Mouse (Mus musculus) heart, embryonic 11.5 days (tissue): ENCODE data around the gene C130074G19Rik. TPM values are rescaled to one million over a fixed set of nuclear protein-coding genes. Genes with fewer than 3 reads are reported as not detected.

Source experiments
- ATAC-seq: fragments of 200-750 bp; cut with Nextera tagmentation; replicated peaks from 2 replicates; pipeline ENCODE4 v1.8.0; 2017; ENCODE audit warnings: moderate library complexity; ENCODE audit not compliant: insufficient number of reproducible peaks, low FRiP score, low TSS enrichment
- H3K27ac ChIP-seq: fragments of 300-500 bp; sonication (generic); 2 replicates; pipeline ENCODE4 v1.5.1; 2014; ENCODE audit warnings: mild to moderate bottlenecking, low read depth, low read length
- H3K27me3 ChIP-seq: fragments of 300-500 bp; sonication (generic); 2 replicates; pipeline ENCODE4 v1.6.1; 2014; ENCODE audit warnings: mild to moderate bottlenecking, low read length, mixed read lengths; ENCODE audit not compliant: control insufficient read depth, insufficient read depth
- H3K36me3 ChIP-seq: fragments of 300-500 bp; sonication (generic); 2 replicates; pipeline ENCODE4 v1.6.1; 2014; ENCODE audit warnings: mild to moderate bottlenecking, low read length, moderate library complexity, mixed read lengths; ENCODE audit not compliant: control insufficient read depth, insufficient read depth
- H3K4me1 ChIP-seq: fragments of 300-500 bp; sonication (generic); 2 replicates; pipeline ENCODE4 v1.6.1; 2014; ENCODE audit warnings: low read length; ENCODE audit not compliant: control insufficient read depth, insufficient read depth
- H3K4me2 ChIP-seq: fragments of 300-500 bp; sonication (generic); 2 replicates; pipeline ENCODE4 v1.6.1; 2014; ENCODE audit warnings: mild to moderate bottlenecking, moderate library complexity
- H3K4me3 ChIP-seq: fragments of 300-500 bp; sonication (generic); 2 replicates; pipeline ENCODE4 v1.5.1; 2014; ENCODE audit warnings: low read depth, low read length
- H3K9ac ChIP-seq: fragments of 300-500 bp; sonication (generic); 2 replicates; pipeline ENCODE4 v1.6.1; 2014; ENCODE audit warnings: mild to moderate bottlenecking, low read depth, low read length, moderate library complexity
- H3K9me3 ChIP-seq: fragments of 300-500 bp; sonication (generic); replicated peaks from 2 replicates; pipeline ENCODE4 v1.6.1; 2016; ENCODE audit warnings: low read length; ENCODE audit not compliant: control insufficient read depth
- WGBS: fragments of 180-500 bp; shearing (Covaris S2); extraction: QIAGEN DNeasy Blood & Tissue Kit; methylation state at CpG from one replicate; pipeline ENCODE4 v1.1.7; 2014; ENCODE audit not compliant: insufficient replicate concordance; 5-methylcytosine and 5-hydroxymethylcytosine counted together
- polyA plus RNA-seq: library from polyadenylated mRNA; unstranded; fragments of >200 nt; fragmentation: Nextera tagmentation; extraction: Ambion mirVana; gene quantifications from 2 replicates; pipeline ENCODE4 v1.2.1, GENCODE M21; 2014

Gene C130074G19Rik
- polyA plus RNA-seq, 1 experiment from 2014 or later = 0.60 TPM

DNA sequence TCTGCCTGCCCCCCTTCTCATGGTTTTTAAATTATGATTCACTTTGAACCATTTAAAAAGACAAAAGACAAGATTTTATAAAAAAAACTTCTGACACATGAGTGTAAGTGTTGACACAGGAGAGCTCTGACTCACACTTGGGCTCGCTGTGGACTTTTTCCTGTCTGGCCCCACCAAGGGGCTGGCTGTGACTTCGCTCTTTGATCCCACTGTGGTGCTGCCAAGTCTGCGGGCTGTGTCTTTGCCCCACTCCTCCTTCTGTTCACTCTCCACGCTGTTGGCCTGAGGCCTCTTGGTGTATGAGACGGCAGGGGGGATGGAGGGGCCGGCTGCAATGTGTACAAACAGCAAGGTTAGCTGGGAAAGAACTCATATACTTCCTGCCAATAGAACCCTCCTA lies 28.8 kb upstream of the C130074G19Rik start:
- no peak overlapping the region for H3K4me3 ChIP-seq
- no peaks in the 10 kb centered on the region for H3K36me3 ChIP-seq
- no peak for ATAC-seq
- no peak overlapping the region for H3K4me2 ChIP-seq
- no peaks in the 10 kb centered on the region for H3K4me1 ChIP-seq
- H3K9ac ChIP-seq = no peak overlapping the region
- H3K27ac ChIP-seq = no peak overlapping the region
- H3K9me3 ChIP-seq = no peaks in the 10 kb centered on the region
- 73% methylated on average over 6 of the region's 6 CpGs for WGBS
- H3K27me3 ChIP-seq = no peaks in the 10 kb centered on the region

DNA sequence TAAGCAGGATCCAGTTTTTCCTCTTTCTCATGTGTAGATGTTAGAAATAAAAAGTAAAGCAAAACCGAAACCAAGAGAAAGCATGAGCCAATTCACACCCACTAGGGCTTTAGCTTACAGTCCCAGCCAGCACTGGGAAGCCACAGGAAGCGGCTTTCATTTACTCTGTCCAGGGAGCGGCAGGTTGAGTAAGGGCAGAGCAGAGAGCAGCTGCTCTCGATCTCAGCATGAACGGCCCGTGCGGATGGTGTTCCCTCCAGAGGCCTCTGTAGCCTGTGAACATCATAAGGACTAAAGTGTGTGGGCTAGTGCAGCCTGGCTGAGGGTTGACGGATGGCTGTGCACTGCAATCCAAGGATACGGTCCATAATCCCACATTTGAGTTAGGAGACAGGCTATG lies 25.5 kb upstream of the C130074G19Rik start:
- H3K27ac ChIP-seq = no peak overlapping the region
- no peak for ATAC-seq
- no peaks in the 10 kb centered on the region for H3K36me3 ChIP-seq
- H3K4me2 ChIP-seq = no peak overlapping the region
- no peaks in the 10 kb centered on the region for H3K9me3 ChIP-seq
- 78% methylated on average over 9 of the region's 9 CpGs for WGBS
- no peaks in the 10 kb centered on the region for H3K27me3 ChIP-seq
- no peak overlapping the region for H3K4me3 ChIP-seq
- H3K9ac ChIP-seq = no peak overlapping the region
- no peaks in the 10 kb centered on the region for H3K4me1 ChIP-seq

DNA sequence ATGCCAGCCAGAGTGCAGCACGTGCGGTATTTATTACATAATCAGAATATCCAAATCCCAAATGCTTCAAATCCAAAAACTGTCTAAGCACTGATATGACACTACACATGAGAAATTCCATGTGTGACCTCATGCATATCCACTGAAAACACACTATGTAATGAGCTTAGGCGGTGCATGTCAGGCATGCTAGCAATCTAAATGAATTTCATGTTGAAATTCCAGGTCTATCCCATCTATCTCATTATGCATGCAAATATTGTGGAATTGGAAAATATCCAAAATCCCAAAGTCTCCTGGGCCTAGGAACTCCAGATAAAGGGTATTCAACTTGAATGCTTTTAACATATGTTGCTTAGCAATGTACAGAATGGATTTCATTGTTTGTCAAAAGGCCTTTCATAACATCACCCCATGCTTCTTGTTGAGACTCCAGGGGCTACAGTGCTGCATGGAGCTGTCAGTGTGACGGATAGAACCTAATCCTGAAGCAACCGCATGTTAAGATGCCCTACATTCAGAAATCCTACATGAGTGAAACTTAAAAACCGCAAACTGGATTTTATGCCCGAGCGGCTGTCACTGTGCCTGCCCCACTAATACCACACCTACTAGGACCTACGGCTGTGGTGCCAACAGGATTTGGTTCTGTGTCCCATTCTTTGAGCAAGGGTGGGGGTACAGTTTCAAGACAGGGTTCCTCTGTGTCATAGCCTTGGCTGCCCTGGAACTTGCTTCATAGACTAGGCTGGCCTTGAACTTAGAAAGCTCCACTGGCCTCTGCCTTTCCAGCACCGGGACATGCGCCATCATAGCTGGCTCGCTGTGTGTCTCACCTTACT lies 23.1 kb upstream of the C130074G19Rik start:
- Histone ChIP-seq H3K4me3 (no peak overlapping the region), H3K4me1 (no peaks in the 10 kb centered on the region), H3K27me3 (no peaks in the 10 kb centered on the region), H3K4me2 (no peak overlapping the region), H3K9ac (no peak overlapping the region), H3K9me3 (no peaks in the 10 kb centered on the region), H3K36me3 (no peaks in the 10 kb centered on the region), H3K27ac (no peak overlapping the region)
- ATAC-seq = no peak
- 88% methylated on average over 12 of the region's 12 CpGs for WGBS

DNA sequence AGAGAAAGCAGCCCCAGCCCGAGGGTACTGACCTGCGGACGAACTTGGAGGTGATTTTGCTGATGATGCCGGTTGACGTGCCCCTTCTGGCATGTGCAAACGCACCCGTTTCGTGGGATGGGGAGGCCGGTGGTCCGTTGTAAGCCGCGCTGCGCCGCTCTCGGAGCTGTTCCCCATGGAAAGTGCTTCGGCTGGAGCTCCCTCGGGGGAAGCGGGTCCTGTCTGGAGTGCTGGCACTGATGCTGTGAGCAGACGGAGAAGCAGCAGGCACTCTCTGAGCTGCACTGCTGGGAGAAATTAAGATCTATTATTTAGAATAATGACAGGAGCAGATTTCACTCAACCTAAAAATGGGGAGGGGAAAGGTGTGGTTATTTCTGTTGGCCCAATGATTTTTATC lies 22.4 kb upstream of the C130074G19Rik start:
- no peak for ATAC-seq
- Histone ChIP-seq H3K9me3 (no peaks in the 10 kb centered on the region), H3K36me3 (no peaks in the 10 kb centered on the region), H3K9ac (no peak overlapping the region), H3K4me1 (no peaks in the 10 kb centered on the region), H3K4me3 (no peak overlapping the region), H3K4me2 (no peak overlapping the region), H3K27me3 (no peaks in the 10 kb centered on the region), H3K27ac (no peak overlapping the region)
- 76% methylated on average over 19 of the region's 19 CpGs for WGBS

DNA sequence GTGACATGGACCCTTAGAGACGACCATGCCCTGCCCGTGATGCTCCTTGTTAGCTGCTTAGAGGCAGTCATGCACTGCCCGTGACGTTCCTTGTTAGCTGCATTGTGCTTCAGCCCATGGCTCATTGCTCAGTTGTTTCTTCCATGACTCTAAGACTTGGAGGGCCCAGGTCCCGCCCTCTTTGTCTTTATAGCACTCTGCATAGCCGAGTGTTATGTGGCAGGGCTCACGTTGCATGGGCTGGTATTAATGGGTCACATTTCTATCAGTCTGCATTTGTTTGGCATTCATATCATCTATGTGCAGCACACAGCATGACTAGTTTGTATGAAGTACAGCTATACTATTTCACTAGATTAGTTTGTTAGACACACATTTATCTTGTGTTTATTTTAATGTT lies 20.7 kb upstream of the C130074G19Rik start:
- no peaks in the 10 kb centered on the region for H3K4me1 ChIP-seq
- H3K4me2 ChIP-seq = no peak overlapping the region
- WGBS = 74% methylated on average over 7 of the region's 7 CpGs
- H3K9me3 ChIP-seq = no peaks in the 10 kb centered on the region
- no peak overlapping the region for H3K9ac ChIP-seq
- no peak for ATAC-seq
- no peaks in the 10 kb centered on the region for H3K36me3 ChIP-seq
- H3K27ac ChIP-seq = no peak overlapping the region
- H3K4me3 ChIP-seq = no peak overlapping the region
- H3K27me3 ChIP-seq = no peaks in the 10 kb centered on the region

DNA sequence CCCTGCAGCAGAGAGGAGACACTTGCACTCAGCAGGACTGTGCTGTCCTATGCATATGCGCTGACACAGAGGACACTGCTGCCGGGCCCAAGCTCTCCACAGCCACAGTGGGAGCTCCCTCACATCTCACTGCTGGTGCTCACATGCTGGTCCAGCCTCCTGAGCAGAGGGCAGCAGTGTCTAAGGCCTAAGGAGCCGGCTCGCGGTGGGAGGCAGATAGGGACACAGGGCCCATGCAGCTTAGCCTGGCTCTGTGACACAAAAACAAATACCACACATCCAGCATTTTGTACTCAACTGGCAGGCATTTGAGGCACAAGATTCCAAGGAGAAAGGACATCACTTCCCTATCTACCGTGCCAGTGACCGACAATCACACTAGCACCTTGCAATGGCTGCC lies 19.9 kb upstream of the C130074G19Rik start:
- Histone ChIP-seq H3K9me3 (no peaks in the 10 kb centered on the region), H3K27me3 (no peaks in the 10 kb centered on the region), H3K4me2 (no peak overlapping the region), H3K4me3 (no peak overlapping the region), H3K27ac (no peak overlapping the region), H3K9ac (no peak overlapping the region), H3K36me3 (no peaks in the 10 kb centered on the region), H3K4me1 (no peaks in the 10 kb centered on the region)
- WGBS = 76% methylated on average over 7 of the region's 7 CpGs
- no peak for ATAC-seq

DNA sequence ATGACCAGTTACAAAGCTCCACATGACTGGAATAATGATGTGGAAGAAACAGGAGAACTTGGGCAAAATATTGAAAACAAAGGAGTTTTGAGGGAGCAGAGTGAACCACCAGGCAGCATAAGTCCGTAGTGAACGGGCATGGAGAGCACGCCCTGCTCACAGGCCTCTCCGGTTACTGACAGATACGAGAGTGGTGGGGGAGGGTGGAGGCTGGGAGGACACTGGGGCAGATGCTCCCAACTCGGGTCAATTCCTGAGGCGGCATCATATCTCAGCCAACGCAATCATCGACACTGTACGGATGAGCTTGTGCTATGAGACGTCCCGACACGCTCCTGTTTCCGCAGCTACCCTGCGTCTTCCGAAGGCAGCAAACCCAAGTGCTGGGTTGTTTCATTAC lies 14.3 kb upstream of the C130074G19Rik start:
- Histone ChIP-seq H3K36me3 (no peaks in the 10 kb centered on the region), H3K4me2 (no peak overlapping the region), H3K4me1 (no peaks in the 10 kb centered on the region), H3K27ac (no peak overlapping the region), H3K9me3 (no peaks in the 10 kb centered on the region), H3K9ac (no peak overlapping the region), H3K4me3 (no peak overlapping the region), H3K27me3 (no peaks in the 10 kb centered on the region)
- WGBS = 52% methylated on average over 16 of the region's 16 CpGs
- ATAC-seq = no peak

DNA sequence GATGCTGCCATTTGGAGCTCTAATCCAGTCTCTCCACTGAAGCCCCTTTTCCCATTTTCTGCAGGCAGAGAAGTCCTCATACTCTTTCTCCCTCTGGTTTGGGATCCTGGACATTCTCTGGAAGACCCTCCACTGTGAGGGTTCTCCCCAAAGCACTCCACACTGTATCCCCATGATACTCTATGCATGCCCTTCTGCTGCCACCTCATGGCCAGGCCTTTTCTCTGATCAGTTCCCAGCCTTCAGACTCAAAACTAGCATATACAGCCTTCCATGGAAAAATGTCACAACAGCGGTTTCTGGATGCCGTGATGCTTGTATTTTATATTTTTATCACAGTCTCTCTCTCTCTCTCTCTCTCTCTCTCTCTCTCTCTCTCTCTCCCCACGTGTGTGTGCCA lies 9.0 kb upstream of the C130074G19Rik start:
- ATAC-seq = no peak
- Histone ChIP-seq H3K36me3 (no peaks in the 10 kb centered on the region), H3K9ac (no peak overlapping the region), H3K27me3 (no peaks in the 10 kb centered on the region), H3K4me2 (no peak overlapping the region), H3K4me3 (no peak overlapping the region), H3K4me1 (no peaks in the 10 kb centered on the region), H3K9me3 (no peaks in the 10 kb centered on the region), H3K27ac (no peak overlapping the region)
- WGBS = 78% methylated on average over 3 of the region's 3 CpGs

DNA sequence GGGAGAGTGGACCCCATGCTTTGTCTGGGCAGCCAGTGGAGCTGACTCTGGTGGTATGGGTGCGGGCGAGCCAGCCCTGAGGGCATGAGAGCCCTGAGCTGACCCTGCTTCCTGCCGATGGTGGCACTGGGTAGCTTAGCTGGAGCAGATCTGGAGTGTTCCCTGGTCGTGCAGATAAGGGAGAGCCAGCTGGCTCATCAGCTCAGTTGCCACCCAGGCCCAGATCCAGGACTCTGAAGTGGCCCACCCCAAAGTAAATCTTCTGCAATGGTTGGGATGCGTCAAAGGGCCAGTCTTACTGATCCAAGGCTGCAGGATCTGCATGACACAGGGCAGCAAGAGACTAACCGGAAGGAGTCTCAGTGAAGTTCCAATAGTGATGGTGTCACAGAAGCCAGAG lies 6.4 kb upstream of the C130074G19Rik start:
- ATAC-seq = no peak
- Histone ChIP-seq H3K27me3 (no peaks in the 10 kb centered on the region), H3K4me2 (no peak overlapping the region), H3K27ac (no peak overlapping the region), H3K4me3 (no peak overlapping the region), H3K9me3 (no peaks in the 10 kb centered on the region), H3K9ac (no peak overlapping the region), H3K4me1 (no peaks in the 10 kb centered on the region), H3K36me3 (no peaks in the 10 kb centered on the region)
- 80% methylated on average over 6 of the region's 6 CpGs for WGBS
